Mouse (Mus musculus) c-Kit-positive CD71-positive TER-119-positive erythroid progenitor cells, embryonic 14.5 days (primary cell): Measurements from ENCODE around the gene Gca.
"Not testable (repeated sequence)": the region's sequence is repeated elsewhere in the genome, so short reads cannot be mapped to it uniquely, and the experiment has no call there.

ENCODE experiments used
- DNase-seq: peaks from one replicate; pipeline ENCODE4 v3.0.0-alpha.2; 2013; ENCODE audit warnings: low spot score

The Gca gene

DNA sequence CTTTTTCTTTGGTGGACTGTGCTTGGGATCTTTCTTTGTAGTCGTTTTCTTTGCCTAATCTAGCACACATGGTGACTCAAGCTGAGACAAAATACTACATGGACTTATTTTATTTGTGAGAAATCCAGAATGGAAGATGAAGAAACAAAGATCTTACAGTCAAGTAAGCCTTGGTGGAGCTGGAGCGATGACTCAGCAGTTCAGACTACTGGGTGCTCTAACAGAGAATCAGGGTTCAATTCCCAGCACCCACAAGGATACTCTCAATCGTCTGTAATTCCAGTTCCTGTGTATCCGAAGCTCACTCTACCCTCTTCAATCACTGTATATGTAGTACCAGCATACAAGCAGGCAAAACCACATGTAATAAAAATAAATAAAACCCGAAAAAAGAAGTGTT, 6.2 kb downstream of the Gca start:
- peak; percentile 5 for DNase-seq

DNA sequence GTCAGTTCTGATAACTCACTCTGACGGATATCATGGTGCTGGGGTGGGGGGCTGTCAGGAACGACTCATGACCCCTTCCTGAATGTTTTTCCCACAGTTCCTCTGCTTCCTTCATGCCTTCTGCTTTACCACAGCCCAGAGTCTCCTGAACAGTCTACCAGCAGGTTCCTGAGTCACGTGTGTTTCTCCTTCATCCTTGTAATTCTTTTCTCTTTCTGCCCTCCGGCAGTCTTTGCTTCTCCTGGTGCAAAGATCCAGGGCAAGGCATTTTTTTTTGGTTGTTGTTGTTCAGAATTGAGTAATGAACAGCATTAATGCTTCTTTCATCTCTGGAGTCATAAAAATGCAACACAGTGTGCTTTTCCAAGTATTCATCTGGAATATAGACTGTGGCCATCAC, 6.7 kb downstream of the Gca start:
- no peak for DNase-seq

DNA sequence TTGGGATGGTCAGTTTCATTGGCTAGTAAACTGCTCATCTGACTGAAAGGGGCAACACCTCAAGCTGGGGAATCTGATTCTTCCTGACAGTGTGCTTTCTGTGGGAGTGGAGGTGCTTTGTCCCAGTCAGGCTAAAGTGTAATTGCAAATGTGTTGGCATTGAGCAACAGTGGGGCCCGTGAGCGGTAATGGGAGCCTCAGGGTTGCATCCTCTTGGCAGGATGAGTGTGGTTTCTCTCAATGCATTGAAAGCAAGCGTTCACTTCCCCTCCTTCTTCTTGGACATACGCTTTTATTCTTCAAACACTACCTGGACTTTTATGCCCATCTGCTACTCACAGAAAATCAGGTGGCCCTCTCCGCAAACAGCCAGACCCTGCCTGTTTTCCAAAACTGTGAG, 8.7 kb downstream of the Gca start:
- DNase-seq: no peak

DNA sequence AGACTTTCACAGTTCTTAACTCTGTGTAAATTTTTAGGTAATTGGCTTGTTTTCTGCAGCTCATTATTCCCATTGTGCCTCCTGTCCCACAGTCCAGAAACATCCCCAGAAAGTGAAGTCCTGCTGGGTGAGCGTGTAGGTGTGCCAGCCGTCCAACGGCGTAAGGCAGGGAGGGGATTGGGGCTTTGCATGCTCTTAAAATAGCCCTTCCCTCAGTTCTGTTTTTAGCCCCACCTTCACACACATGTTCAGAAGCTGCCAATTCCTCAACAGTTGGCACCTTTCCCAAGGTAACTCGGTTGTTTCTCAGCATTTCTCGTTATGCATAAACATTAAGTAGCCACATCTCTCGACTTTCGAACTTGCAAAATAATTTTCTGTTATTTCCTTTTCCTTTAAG, 17.6 kb downstream of the Gca start:
- DNase-seq: no peak

DNA sequence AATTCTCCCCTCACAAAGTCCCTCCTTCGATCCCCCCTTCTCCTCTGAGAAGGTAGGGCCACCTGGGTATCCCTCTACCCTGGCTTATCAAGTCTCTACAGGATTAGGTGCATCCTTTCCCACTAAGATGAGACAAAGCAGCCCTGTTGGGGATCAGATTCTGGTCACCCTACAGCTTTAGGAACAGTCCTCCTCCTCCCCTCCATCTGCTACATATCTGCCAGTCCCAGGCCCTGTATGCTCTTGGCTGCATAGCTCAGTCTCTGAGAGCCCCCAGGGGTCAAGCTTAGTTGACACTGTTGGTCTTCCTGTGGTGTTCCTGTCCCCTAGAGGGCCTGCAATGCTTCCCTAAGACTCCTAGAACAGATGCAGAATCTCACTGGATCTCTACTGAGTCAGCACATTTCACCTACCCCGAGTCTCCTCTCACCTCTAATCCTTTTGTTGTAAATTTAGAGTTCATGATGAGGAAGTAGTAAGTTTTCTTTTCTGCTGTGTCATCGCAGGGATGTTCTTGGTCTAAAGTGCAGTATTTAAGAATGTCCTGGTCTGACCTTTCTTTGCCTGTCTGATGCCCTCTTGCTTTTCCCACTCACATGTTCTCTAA, 21.0 kb downstream of the Gca start:
- no peak for DNase-seq

DNA sequence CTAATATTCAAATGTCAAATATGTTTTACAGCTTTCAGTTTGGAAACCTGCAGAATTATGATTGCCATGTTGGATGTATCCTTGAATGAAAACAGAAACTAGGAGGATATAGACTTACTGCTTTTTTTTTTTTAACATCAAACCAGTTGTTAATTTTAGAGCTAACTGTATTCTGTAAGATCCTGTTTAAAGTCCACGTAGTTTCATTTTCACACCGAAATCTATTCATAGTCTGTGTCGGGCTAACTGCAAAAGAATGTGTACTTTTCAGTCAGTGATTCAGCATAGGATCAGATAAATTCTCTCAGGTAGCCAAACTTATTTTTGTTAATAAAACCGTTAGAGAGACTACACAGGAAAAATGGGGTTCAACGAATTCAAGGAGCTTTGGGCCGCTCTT, 21.8 kb downstream of the Gca start:
- DNase-seq: no peak

DNA sequence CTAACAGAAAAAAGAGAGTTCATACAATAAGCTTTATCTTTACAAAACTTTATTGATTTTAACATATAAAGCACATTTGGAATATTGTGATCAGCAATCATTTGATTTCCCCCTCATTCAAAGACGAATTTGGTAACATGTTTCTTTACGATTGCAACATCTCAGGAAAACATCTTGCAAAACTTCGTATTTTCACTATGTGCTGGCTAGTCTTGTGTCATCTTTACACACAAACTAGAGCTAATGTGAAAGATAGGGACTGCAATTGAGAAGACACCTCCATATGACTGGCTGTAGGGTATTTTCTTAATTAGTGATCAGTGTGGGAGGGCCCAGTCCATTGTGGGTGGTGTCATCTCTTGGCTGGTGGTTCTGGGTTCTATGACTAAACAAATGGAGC, 42.2 kb downstream of the Gca start:
- no peak for DNase-seq

DNA sequence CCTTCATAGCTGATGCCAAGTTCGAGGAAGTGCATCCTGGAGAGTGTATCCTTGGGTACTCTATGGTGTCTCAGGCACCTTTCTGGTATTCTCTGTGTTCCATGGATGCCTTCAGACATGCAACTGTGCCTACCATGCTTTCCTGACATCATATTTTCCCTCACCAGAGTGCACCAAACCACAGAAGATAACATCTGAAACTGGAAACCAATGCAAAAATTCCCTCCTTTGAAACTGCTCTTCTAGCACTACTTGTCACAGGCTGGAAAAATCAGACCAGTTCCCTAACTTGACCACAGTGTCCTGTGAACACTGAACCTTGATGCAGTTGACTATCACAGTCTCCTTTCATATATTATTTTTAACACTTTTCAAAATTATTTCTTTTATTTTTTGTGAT, 45.5 kb downstream of the Gca start:
- DNase-seq: no peak

DNA sequence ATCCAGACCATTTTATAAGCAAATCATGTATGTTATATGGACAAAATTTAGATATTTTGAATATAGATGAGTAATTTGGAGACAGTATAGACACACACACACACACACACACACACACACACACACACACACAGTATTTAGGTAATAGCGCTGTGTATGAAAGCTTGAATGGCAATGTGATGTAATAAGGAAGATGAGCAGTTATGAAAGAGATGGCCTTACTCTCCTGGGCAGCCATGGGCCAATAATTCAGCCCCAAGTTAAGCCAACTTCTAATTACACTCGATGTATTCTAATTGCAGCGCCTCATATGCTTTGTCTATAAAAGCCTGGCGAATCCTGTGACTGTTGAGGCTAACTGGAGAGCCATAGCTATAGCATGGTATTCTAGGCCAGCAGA, 50.3 kb downstream of the Gca start:
- not testable (repeated sequence) for DNase-seq

DNA sequence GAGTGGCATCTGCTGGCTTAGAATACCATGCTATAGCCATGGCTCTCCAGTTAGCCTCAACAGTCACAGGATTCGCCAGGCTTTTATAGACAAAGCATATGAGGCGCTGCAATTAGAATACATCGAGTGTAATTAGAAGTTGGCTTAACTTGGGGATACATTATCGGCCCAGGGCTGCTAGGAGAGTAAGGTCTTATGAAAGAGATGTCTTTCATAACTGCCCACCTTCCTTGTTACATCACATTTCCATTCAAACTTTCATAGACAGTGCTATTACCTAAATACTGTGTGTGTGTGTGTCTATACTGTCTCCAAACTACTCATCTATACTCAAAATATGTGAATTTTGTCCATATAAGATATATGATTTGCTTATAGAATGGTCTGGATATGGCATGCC, 51.2 kb downstream of the Gca start:
- no peak for DNase-seq

DNA sequence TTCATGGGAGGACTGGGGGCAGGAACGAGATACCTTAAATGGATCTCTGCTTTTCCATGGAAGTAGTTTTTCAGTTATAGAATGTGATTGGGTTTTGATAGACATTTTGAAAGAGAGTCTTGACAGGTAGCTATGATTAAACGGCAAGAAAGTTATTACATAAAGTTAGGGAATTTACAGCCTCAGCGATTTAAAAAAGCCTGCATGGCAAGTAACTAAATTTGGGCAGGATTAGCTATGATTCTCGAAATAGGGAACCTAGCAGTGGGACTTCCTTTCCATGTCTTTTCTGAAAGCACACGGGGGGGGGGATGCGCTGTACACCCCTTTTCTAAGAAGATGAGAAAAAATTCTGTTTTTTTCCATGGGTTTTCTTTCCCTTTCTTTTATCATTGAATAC, 53.2 kb downstream of the Gca start:
- no peak for DNase-seq

DNA sequence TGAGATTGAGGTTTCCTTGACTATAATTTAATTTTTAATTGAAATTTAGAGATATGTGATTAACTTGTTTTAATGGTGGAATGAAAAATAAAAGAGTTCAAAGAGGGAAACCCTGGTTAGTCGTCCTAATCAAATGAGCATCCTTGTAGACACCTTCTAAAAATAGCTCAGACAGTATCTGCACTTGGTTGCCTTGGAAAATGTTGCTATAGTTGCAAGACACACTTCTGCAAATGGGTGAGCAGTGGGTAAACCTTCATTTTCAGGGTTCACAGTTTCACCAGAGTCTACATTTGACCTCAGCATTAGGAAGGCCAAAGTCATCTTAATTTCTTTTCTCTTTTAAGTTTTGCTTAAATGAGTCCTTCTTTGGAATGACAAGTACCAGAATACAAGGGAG, 54.3 kb downstream of the Gca start:
- DNase-seq: no peak

DNA sequence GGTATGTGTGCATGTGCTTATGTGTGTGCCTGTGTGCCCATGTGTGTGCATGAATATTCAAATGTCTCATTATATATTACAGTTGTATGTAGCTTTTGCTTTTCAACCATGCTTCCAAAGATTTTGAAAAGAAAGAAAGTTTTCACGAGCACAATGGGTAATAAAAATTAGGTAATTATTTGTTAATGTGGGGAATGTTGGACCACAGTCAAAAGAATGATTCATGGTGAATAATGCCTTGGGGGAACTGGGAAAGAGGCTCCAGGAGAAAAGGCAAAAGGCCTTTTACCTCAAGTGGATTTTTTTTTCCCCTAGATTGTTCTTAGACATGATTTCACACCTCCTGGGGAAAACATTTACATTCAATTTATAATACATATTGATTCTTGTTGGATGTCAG, 61.9 kb downstream of the Gca start:
- no peak for DNase-seq

DNA sequence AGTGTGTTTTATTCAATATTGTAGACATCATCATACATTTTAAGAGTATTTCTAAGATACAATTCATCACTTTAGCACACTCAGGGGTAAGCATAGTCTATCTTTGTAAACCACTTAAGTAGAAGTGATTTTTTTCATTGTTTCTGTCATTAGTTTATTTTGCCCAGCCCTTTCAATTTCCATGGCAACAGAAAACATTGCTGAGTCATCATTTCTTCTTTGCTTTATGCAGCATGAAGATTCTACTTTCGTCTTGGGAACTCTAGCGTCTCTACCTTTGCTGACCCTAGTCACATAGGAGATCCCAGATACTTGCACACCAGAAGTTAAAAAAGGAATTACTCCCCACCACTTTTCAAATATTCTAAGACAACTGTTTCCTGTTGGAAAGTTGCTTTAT, 63.6 kb downstream of the Gca start:
- no peak for DNase-seq

DNA sequence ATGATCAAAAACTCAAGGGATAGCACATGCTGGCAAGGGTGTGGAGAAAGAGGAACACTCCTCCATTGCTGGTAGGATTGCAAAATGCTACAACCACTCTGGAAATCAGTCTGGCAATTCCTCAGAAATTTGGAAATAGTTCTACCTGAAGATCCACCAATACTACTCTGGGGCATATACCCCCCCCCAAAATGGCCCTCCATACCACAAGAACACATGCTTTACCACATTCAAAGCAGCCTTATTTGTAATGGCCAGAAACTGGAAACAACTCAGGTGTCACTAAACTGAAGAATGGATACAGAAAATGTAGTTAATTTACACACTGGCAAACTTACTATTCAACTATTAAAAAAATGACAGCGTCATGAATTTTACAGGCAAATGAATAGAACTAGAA, 66.6 kb downstream of the Gca start:
- no peak for DNase-seq

DNA sequence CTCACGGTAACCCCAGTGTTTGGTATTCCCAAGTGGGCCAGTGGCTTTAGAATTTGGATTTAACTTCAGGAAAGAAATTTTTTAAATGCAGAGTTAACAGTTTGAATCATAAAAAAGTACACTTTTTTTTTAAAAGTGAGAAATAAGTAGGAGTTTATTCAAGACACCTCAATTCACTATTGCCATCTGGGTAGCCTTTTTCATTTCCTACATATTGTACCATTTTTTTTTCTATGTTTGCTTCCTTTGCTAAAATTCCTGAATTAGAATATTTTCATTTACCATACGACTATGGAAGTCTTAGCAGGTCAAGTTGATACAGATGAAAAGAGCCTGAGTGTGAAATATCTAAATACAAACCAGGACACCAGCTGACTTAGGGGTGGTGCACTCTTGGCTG, 79.0 kb downstream of the Gca start:
- DNase-seq: no peak
